Mouse (Mus musculus) left cerebral cortex, postnatal 25 days (tissue): Measurements from ENCODE around the gene Scgb1b30. TPM values are rescaled to one million over a fixed set of nuclear protein-coding genes. Genes with fewer than 3 reads are reported as not detected.
"Not testable (repeated sequence)": the region's sequence is repeated elsewhere in the genome, so short reads cannot be mapped to it uniquely, and the experiment has no call there.

Experiments
- DNase-seq, 2 experiments: peaks; one replicate each; pipeline ENCODE4 v3.0.0; 2022; ENCODE audit warnings: low spot score in 2 of 2, mixed read lengths in 1 of 2
- intact Hi-C: fragments of 180-260 bp; cut with DNase I; formaldehyde crosslinking; loops from one replicate; pipeline ENCODE4 v1.15.1; 2025
- total RNA-seq, 2 experiments: library from RNA; stranded (reverse); gene quantifications; 2 replicates each; pipeline ENCODE4 v1.2.3; 2021

The Scgb1b30 gene
- total RNA-seq = not detected

GRCm38 (mm10) chr7:34094911-34095481 is at the start of gene Scgb1b30:
Gene Scgb1b30, plus strand, starts transcription at chr7:34095431.
- DNase-seq = no peak
- intact Hi-C loops = no loop called here

DNA sequence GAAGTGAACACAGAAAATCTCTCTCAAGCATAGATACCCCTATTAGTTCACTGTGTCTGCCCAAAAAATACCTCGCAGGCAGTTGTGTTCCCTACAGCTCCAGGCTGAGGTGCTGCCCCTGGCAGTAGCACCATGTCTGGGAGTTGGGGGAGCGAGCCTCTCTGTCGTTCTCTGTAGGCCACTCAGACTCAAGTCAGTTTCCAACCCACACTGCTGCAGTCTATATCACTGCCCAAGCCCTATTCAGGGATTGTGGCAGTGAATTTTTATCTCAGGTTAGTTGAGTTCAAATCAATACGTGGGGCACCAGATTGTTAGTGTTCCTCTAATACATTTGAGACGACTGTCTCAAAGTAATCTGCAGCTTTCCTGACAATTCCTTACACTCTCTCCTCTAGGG is 27.1 kb upstream of the Scgb1b30 start:
- intact Hi-C loops, DNase-seq: not testable (repeated sequence)

GRCm38 (mm10) chr7:34100002-34100401 is 4.8 kb downstream of the Scgb1b30 start:
- no peak for DNase-seq
- intact Hi-C loops = no loop called here

DNA sequence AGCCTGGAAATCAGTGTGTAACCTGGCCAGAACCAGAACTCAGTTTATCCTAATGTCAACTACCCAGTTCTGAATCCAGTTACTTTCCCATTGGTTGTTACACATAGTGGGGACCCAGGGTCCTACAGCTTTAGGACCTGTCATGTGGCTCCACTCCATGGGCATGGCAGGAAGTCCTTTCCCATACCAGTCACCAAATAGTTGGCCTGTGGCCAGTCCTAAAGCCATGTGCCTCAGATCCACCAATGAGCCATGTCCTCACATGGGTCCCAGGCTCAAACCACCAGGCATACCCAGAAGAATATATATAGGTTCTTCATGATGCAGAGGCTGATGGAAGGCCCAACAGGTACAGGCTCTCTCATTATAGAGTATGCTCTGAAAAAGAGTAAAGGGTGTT is 6.0 kb downstream of the Scgb1b30 start:
- no peak for DNase-seq
- intact Hi-C loops = no loop called here

DNA sequence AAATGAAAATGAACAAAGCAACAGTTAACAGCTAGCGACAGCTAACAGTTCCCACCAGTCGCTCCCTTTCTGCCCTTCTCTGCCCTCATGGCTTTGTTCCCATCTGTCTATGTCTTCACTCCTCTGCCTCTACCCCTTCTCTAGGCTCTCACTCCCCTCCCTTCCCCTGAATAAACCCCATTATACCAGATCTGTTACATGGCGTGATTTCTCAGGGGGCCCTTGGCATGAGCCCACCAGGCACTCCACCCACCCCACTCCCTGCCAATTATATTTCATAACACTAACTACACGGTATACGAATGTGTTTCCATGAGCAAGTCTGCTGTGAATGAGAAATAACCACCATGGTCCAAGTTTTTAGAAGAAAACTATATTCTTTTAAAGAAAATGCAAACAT is 14.0 kb downstream of the Scgb1b30 start:
- no peak for DNase-seq
- intact Hi-C loops = no loop called here

DNA sequence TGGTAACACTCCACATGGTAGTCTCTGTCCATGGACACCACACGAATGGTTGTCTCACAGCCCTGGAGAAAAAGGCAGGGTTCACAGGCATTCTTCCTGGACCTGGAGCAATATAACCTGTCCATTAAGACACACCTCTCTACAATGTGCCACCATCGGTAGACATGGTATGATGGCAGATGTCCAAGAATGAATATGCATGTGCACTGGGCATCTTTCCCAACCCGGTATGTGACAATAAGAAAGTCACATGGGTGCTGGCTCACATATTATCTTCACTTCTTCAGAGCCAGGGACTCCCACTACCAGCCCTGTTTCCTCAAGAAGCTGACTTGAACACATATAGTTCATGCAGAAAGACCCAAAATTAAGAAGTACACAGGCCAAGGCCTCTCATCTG is 21.4 kb downstream of the Scgb1b30 start:
- intact Hi-C loops = no loop called here
- DNase-seq = no peak

DNA sequence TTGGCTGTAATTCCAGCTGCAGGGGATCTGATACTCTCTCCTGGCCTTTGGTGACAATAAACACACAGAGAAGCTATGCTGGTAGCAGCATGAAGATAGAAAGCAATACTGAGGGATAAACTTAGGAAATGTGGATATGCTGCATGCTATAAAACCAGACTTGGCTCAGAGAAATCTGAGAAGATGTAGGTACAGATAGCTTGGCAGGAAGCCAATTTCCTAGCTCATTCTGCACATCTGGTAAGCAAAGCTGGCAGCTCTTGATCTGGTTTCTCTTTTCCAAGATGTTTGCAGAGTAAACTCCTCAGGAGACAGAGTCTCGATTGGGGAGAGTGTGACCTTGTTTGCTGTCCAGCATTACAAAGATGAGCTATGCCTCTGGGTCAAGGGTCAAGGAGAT is 25.4 kb downstream of the Scgb1b30 start:
- DNase-seq, intact Hi-C loops: not testable (repeated sequence)

- intact Hi-C loops = no loop called here
- DNase-seq = peak; percentile 38 to 41
Measured at GRCm38 (mm10) chr7:34122987-34123720, 27.9 kb downstream of the Scgb1b30 start.

- intact Hi-C loops = no loop called here
Measured at GRCm38 (mm10) chr7:34125346-34125745, 30.1 kb downstream of the Scgb1b30 start.

GRCm38 (mm10) chr7:34126291-34126690 is 31.1 kb downstream of the Scgb1b30 start:
- intact Hi-C loops = no loop called here
- DNase-seq = no peak

More at GRCm38 (mm10) chr7:34125346-34125745, 30.1 kb downstream of the Scgb1b30 start:
- no peak for DNase-seq

- intact Hi-C loops = no loop called here
- DNase-seq = peak in 1 of 2 experiments; percentile 33
Measured at GRCm38 (mm10) chr7:34131118-34131517, 35.9 kb downstream of the Scgb1b30 start.

DNA sequence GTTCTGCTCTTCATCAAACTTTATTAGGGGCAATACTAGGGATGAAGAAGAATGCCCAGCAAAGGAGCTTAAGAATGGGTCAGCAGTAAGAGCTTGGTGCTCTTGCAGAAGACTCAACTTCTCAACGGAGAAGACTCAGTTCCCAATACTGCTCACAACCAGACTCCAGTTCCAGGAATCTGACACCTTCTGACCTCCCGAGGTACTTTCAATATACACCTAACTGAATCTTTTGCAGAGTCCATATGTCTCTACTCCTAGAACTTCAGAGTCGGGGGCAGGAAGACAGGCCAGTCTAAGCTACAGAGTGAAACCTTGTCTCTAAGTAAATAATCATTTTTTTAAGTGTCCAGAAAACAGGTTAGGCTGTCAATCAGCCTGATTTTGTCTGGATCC is 36.7 kb downstream of the Scgb1b30 start:
- DNase-seq = no peak
- intact Hi-C loops = no loop called here

GRCm38 (mm10) chr7:34132355-34133079 is 37.3 kb downstream of the Scgb1b30 start:
- intact Hi-C loops = no loop called here
- no peak for DNase-seq

GRCm38 (mm10) chr7:34133117-34133762 is 38.0 kb downstream of the Scgb1b30 start, which contains the start of gene Wtip:
Gene Wtip, minus strand, starts transcription at chr7:34133268.
- intact Hi-C loops = no loop called here
- peak; percentile 40 to 46 for DNase-seq

GRCm38 (mm10) chr7:34134336-34134735 is 39.1 kb downstream of the Scgb1b30 start:
- no peak for DNase-seq
- intact Hi-C loops = no loop called here

DNA sequence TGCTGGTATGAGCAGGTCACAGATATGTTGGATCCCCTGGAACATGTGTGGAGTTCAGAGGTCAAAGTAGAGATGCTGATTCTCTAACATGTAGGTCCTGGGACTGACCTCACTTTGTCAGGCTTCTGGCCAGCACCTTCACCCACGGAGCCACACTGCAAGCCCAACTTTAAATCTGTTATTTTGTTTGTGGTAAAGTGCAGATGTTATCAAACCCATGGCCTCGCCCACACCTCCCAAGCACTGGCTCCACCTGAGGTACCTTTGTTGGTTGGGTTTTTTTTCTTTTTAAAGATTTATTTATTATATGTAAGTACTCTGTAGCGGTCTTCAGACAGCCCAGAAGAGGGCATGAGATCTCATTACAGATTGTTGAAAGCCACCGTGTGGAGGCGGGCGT is 44.3 kb downstream of the Scgb1b30 start:
- no peak for DNase-seq
- intact Hi-C loops = no loop called here

DNA sequence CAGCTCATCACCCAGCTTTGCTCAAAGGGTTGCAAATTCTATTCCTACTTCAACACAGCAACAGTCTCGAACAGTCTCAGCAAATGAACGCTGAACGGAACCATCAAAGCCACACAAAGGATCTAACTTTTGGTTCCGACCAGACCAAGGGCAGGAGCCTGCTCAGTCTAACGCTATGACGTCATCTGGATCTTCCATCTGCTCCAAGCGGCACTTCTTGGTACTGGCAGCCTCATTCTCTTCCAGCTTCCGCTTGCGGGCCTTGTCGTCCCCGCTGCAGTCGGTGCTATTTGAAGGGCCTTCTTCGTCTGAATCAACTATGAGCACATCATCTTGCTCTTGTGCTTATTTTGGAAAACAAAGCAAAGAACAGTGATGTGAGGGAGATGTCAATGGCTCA is 45.9 kb downstream of the Scgb1b30 start:
- intact Hi-C loops = no loop called here
- peak in 1 of 2 experiments; percentile 63 for DNase-seq

DNA sequence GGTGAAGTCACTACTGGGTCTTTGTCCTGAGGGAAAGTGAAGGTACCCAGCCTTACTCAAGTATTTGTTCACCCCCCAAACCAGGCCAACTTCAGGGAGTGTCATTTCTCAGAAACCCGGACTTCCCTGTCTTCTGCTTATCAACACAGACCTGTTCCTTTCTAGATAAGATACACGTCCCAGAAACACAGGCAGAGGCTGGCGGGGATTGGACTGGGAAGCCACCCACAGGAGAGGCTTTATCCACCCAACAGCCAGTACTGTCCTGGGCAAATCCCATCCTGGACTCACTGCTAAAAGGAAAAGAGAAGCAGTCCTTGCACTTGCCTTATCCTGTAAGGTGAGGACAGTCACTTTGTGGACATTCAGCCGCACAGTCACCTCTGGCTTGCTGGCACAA is 52.0 kb downstream of the Scgb1b30 start:
- intact Hi-C loops = no loop called here
- DNase-seq = no peak
